Mouse (Mus musculus) embryonic facial prominence, embryonic 10.5 days (tissue): ENCODE data around the gene Spdye4c. TPM values are rescaled to one million over a fixed set of nuclear protein-coding genes. Genes with fewer than 3 reads are reported as not detected.

Experiments
- DNase-seq: peaks from one replicate; pipeline ENCODE4 v3.0.0-alpha.2; 2017; ENCODE audit warnings: low spot score
- H3K27ac ChIP-seq: fragments of 300-500 bp; sonication (generic); replicated peaks from 2 replicates; pipeline ENCODE4 v1.5.1; 2016; ENCODE audit warnings: mild to moderate bottlenecking
- H3K27me3 ChIP-seq: fragments of 300-500 bp; sonication (generic); replicated peaks from 2 replicates; pipeline ENCODE4 v1.6.1; 2016; ENCODE audit warnings: low read depth, mild to moderate bottlenecking; ENCODE audit not compliant: poor library complexity, severe bottlenecking
- H3K36me3 ChIP-seq: fragments of 300-500 bp; sonication (generic); replicated peaks from 2 replicates; pipeline ENCODE4 v1.6.1; 2016; ENCODE audit warnings: mild to moderate bottlenecking, moderate library complexity
- H3K4me1 ChIP-seq: fragments of 300-500 bp; sonication (generic); 2 replicates; pipeline ENCODE4 v1.6.1; 2016
- H3K4me3 ChIP-seq: fragments of 300-500 bp; sonication (generic); 2 replicates; pipeline ENCODE4 v1.5.1; 2016; ENCODE audit warnings: mild to moderate bottlenecking, moderate library complexity
- H3K9me3 ChIP-seq: fragments of 300-500 bp; sonication (generic); 2 replicates; pipeline ENCODE4 v1.6.1; 2016; ENCODE audit warnings: mild to moderate bottlenecking
- WGBS: fragments of 180-500 bp; shearing (Covaris S2); methylation state at CpG from one replicate; pipeline ENCODE4 v1.1.7; 2016; 5-methylcytosine and 5-hydroxymethylcytosine counted together
- polyA plus RNA-seq: library from polyadenylated mRNA; unstranded; fragments of >200 nt; fragmentation: Nextera tagmentation; extraction: Ambion mirVana; gene quantifications from 2 replicates; pipeline ENCODE4 v1.2.1, GENCODE M21; 2016

Gene Spdye4c
- polyA plus RNA-seq = not detected in 2 replicates

- Histone ChIP-seq H3K9me3 (no peaks in the 10 kb centered on the region), H3K36me3 (no peaks in the 10 kb centered on the region), H3K27ac (no peak within 1 kb of the TSS), H3K4me3 (no peak within 1 kb of the TSS), H3K4me1 (no peaks in the 10 kb centered on the region), H3K27me3 (no peaks in the 10 kb centered on the region)
- WGBS = 92% methylated on average over 3 of the region's 3 CpGs
- DNase-seq = no peak
Measured at GRCm38 (mm10) chr2:128590909-128591308, at the start of gene Spdye4c. TSS of gene Spdye4c (plus strand) at chr2:128591209.

DNA sequence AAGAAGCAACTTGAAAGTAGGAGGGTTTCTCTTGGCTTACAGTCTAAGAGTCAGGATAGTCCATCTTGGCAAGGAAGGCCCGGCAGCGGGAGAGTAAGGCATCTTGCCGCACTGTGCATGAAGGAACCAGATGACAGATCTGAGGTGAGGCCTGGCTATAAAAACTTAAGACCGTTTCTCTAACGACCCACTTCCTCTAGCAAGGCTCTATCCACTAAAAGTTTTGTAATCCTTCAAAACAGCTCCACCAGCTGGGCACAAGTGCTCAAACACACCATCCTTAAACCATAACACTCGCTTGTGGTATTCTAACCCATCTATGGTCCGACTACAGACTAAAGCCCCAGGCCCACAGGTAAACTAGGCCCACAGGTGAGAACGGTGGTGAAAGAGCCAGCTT is 47.5 kb upstream of the Spdye4c start:
- H3K36me3 ChIP-seq = no peaks in the 10 kb centered on the region
- H3K9me3 ChIP-seq = no peaks in the 10 kb centered on the region
- H3K4me3 ChIP-seq = no peak overlapping the region

GRCm38 (mm10) chr2:128544421-128545137 is 46.4 kb upstream of the Spdye4c start:
- Histone ChIP-seq H3K4me3 (no peak overlapping the region), H3K27me3 (no peaks in the 10 kb centered on the region), H3K4me1 (peaks cover 23% of the 10 kb centered on the region), H3K36me3 (no peaks in the 10 kb centered on the region), H3K27ac (peak overlapping the region; percentile 68), H3K9me3 (no peaks in the 10 kb centered on the region)
- WGBS = 40% methylated on average over 5 of the region's 5 CpGs
- DNase-seq = peak; percentile 68

More for the DNA sequence above, 47.5 kb upstream of the Spdye4c start:
- no peak for DNase-seq
- Histone ChIP-seq H3K4me1 (peaks cover 20% of the 10 kb centered on the region), H3K27ac (peak overlapping the region; percentile 60), H3K27me3 (no peaks in the 10 kb centered on the region)
- WGBS = 79% methylated on average over 8 of the region's 8 CpGs

GRCm38 (mm10) chr2:128545447-128545846 is 45.6 kb upstream of the Spdye4c start:
- peak overlapping the region; percentile 68 for H3K27ac ChIP-seq
- H3K9me3 ChIP-seq = no peaks in the 10 kb centered on the region
- no peak overlapping the region for H3K4me3 ChIP-seq
- H3K36me3 ChIP-seq = no peaks in the 10 kb centered on the region
- peaks cover 30% of the 10 kb centered on the region for H3K4me1 ChIP-seq
- DNase-seq = no peak
- H3K27me3 ChIP-seq = no peaks in the 10 kb centered on the region
- 78% methylated on average over 7 of the region's 7 CpGs for WGBS

DNA sequence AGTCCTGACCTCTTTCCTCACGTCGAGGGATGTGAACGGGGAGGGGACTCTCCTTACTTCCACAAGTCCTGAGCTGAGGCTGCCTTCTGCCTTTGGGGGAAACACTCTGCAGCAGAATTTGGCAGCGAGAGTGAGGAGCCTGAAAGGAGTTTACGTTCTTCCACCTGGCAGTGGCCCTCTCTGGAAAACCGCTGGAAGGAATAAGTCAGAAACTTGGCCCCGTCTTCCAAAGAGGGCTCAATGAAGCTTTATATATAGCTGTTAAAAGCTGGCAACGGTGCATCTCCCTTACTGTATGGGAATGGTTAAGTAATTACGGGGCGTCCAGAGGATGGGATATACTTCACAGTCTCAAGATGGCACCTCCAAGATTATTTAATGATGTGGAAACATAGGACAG is 43.9 kb upstream of the Spdye4c start:
- no peak for DNase-seq
- no peaks in the 10 kb centered on the region for H3K36me3 ChIP-seq
- no peaks in the 10 kb centered on the region for H3K27me3 ChIP-seq
- peaks cover 30% of the 10 kb centered on the region for H3K4me1 ChIP-seq
- H3K27ac ChIP-seq = no peak overlapping the region
- H3K9me3 ChIP-seq = no peaks in the 10 kb centered on the region
- no peak overlapping the region for H3K4me3 ChIP-seq
- 85% methylated on average over 10 of the region's 10 CpGs for WGBS

GRCm38 (mm10) chr2:128548262-128548661 is 42.7 kb upstream of the Spdye4c start:
- Histone ChIP-seq H3K27ac (no peak overlapping the region; the same call in 1 of the 2 replicates), H3K36me3 (no peaks in the 10 kb centered on the region), H3K9me3 (no peaks in the 10 kb centered on the region), H3K27me3 (no peaks in the 10 kb centered on the region), H3K4me1 (peaks cover 30% of the 10 kb centered on the region), H3K4me3 (no peak overlapping the region)
- WGBS = 36% methylated on average over 2 of the region's 2 CpGs
- no peak for DNase-seq

GRCm38 (mm10) chr2:128549561-128549960 is 41.4 kb upstream of the Spdye4c start:
- no peaks in the 10 kb centered on the region for H3K36me3 ChIP-seq
- H3K4me1 ChIP-seq = peaks cover 20% of the 10 kb centered on the region
- no peak overlapping the region for H3K4me3 ChIP-seq
- WGBS = 67% methylated on average over 7 of the region's 7 CpGs
- H3K9me3 ChIP-seq = no peaks in the 10 kb centered on the region
- no peaks in the 10 kb centered on the region for H3K27me3 ChIP-seq
- no peak overlapping the region for H3K27ac ChIP-seq
- no peak for DNase-seq

GRCm38 (mm10) chr2:128549963-128550362 is 41.0 kb upstream of the Spdye4c start:
- Histone ChIP-seq H3K9me3 (no peaks in the 10 kb centered on the region), H3K36me3 (no peaks in the 10 kb centered on the region), H3K27ac (no peak overlapping the region), H3K4me3 (no peak overlapping the region), H3K4me1 (peaks cover 16% of the 10 kb centered on the region), H3K27me3 (no peaks in the 10 kb centered on the region)
- no peak for DNase-seq
- WGBS = 45% methylated on average over 6 of the region's 6 CpGs

DNA sequence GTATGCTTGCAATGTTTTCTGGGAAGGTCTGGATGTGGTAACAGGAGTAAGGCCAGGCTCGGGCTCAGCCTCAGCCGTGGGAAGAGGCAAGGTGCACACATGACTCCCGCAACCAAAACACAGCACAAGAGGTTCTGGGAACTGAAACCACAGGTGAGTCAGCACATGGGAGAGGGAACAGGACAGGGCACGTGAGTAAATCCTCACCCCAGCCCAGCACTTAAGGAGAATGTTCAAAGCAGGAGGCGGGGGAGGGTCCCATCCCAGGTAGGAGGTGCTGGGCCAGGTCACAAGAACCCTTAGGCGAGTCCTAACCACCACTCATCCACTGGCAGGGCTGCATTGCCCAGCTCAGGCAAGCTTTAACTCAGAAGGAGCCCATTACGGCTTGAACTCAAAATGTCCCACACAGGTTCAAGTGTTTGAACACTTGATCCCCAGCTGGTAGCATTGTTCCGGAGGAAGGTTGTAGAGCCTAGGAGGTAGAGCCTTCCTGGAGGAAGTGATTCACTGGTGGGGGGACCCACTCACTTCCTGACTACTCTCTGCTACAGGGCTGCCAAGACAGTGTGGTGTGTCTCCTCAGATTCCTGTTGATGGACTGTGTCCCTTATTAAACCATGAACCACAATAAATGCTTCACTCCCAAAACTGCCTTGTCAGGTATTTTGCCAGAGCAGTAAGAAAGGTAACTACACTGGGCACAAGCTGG is 38.8 kb upstream of the Spdye4c start:
- H3K27me3 ChIP-seq = no peaks in the 10 kb centered on the region
- no peak overlapping the region for H3K4me3 ChIP-seq
- H3K4me1 ChIP-seq = peaks cover 10% of the 10 kb centered on the region; the same call in 1 of the 2 replicates
- H3K9me3 ChIP-seq = no peaks in the 10 kb centered on the region
- H3K27ac ChIP-seq = no peak overlapping the region
- WGBS = 83% methylated on average over 8 of the region's 8 CpGs
- DNase-seq = no peak
- H3K36me3 ChIP-seq = no peaks in the 10 kb centered on the region

DNA sequence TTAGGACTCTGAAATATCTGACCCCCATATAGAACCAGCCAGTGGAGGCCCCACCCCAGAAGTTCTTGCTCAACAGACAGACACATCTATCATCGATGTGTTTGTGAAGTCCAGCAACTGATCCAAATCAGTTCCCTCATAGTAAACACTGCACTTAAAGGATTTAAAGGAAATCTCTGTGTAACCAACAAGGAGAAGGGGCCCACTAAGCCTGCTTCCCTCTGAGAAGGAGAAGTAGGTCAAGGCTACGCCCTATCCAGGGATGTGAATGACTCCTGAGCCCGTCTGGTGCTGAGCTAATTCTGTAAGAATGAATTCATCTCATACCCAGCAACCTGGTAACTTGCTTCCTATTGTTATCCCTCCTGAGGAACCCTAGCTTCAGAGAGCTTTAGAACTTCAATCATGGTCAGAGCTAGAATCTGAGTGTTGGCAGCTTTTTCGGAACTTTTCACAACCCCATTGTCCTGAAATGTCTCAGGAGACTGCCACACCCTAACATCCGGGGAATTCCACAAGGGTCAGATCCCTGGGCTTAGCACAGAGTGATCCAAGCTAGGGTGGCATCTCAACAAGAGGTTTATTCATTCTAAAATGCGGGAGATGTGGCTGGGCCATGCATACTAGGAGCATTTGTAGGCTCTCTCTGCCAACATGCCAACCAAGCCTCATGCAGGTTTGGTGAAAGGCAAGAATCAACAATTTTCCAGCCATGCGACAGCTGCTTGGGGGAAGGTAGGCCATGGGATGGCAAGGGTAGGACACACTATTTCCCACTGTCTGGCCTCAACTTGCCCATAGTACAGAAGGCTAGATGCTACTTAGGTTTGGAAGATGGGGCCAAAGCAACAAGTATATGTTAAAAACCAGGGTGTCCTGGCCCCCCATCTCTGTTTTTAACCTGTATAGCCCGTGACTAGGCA is 38.0 kb upstream of the Spdye4c start:
- Histone ChIP-seq H3K27ac (no peak overlapping the region), H3K27me3 (no peaks in the 10 kb centered on the region), H3K9me3 (no peaks in the 10 kb centered on the region), H3K4me3 (no peak overlapping the region), H3K4me1 (peaks cover 10% of the 10 kb centered on the region; the same call in 1 of the 2 replicates), H3K36me3 (no peaks in the 10 kb centered on the region)
- WGBS = 89% methylated on average over 8 of the region's 8 CpGs
- no peak for DNase-seq

GRCm38 (mm10) chr2:128555082-128555481 is 35.9 kb upstream of the Spdye4c start:
- Histone ChIP-seq H3K27ac (no peak overlapping the region), H3K9me3 (no peaks in the 10 kb centered on the region), H3K27me3 (no peaks in the 10 kb centered on the region), H3K4me1 (peaks cover 3% of the 10 kb centered on the region; the same call in 1 of the 2 replicates), H3K4me3 (no peak overlapping the region), H3K36me3 (no peaks in the 10 kb centered on the region)
- DNase-seq = no peak
- WGBS = 78% methylated on average over 9 of the region's 9 CpGs

GRCm38 (mm10) chr2:128564195-128564594 is 26.8 kb upstream of the Spdye4c start:
- Histone ChIP-seq H3K27me3 (no peaks in the 10 kb centered on the region), H3K36me3 (no peaks in the 10 kb centered on the region), H3K4me3 (no peak overlapping the region), H3K27ac (no peak overlapping the region), H3K9me3 (0 out of 2 replicates have a peak, but pooled peaks cover 4% of the 10 kb centered on the region), H3K4me1 (peaks cover 20% of the 10 kb centered on the region)
- no peak for DNase-seq
- WGBS = 87% methylated on average over 3 of the region's 3 CpGs
